In genomic region chr11:119082638-119083599, GRCm38 (mm10) we compare ENCODE assay signal across 8 mouse cellular contexts. TPM values are rescaled to one million over a fixed set of nuclear protein-coding genes. Genes with fewer than 3 reads are reported as not detected.
DNase-seq lines count a peak whose midpoint lies in the region; ATAC-seq lines count a peak whose summit lies in the region.

No protein-coding gene starts in this region.

- no peak overlapping the region for H3K9ac ChIP-seq in embryonic facial prominence, embryonic 14.5 days (ENCODE audit: low read depth, low read length)

- H3K4me2 ChIP-seq in embryonic facial prominence, embryonic 14.5 days (ENCODE audit: low read depth, low read length), result peak overlapping the region; percentile 93

- peak overlapping the region; percentile 98 for H3K4me3 ChIP-seq in embryonic facial prominence, embryonic 14.5 days (ENCODE audit: low read depth, low read length)

- no peak for ATAC-seq in embryonic facial prominence, embryonic 14.5 days (ENCODE audit: low read depth)
- ATAC-seq in megakaryocyte-erythroid progenitor cell, adult 5-6 weeks (replicated peaks; ENCODE audit: low FRiP score, low TSS enrichment, poor library complexity, severe bottlenecking), result no peak

- peaks cover 51% of the 10 kb centered on the region for H3K4me1 ChIP-seq in embryonic facial prominence, embryonic 14.5 days (ENCODE audit: control insufficient read depth, insufficient read depth, low read length)

- 25% methylated on average over 20 of the region's 20 CpGs for WGBS in embryonic facial prominence, embryonic 14.5 days

- peaks cover 39% of the 10 kb centered on the region for H3K27me3 ChIP-seq in embryonic facial prominence, embryonic 14.5 days (replicated peaks; ENCODE audit: control insufficient read depth, insufficient read depth, low read length)

- peaks cover 33% of the 10 kb centered on the region for H3K36me3 ChIP-seq in embryonic facial prominence, embryonic 14.5 days (ENCODE audit: control insufficient read depth, insufficient read depth, low read length)

- DNase-seq in A20 (ENCODE audit: low read depth, low spot score) (peak; percentile 76), R1 (ENCODE audit: low read depth, low spot score) (peak; percentile 52)
- DNase-seq in embryonic facial prominence, embryonic 14.5 days (ENCODE audit: low spot score), result no peak
- peak; percentile 45 for DNase-seq in kidney, adult 9 months
- DNase-seq in lung, postnatal 25 days (ENCODE audit: low spot score), result peak; percentile 64
- peak; percentile 60 to 74 for DNase-seq in thymus, postnatal 10 days (ENCODE audit: low spot score in 2 of 2)
- DNase-seq in spleen, postnatal 14 days (ENCODE audit: low spot score in 2 of 2), result no peak

- H3K27ac ChIP-seq in embryonic facial prominence, embryonic 14.5 days (replicated peaks; ENCODE audit: low read depth, low read length), result no peak overlapping the region

- H3K9me3 ChIP-seq in embryonic facial prominence, embryonic 14.5 days (ENCODE audit: control insufficient read depth, low read length), result no peaks in the 10 kb centered on the region

RNA-seq across cellular contexts. Expression of gene Cbx4, which starts 3.1 kb away (rescaled TPM):
- 11.0 and 13.5 TPM in 2 replicates for polyA plus RNA-seq in embryonic facial prominence, embryonic 14.5 days (2014; fragmentation: Nextera tagmentation; extraction: Ambion mirVana)
- total RNA-seq in megakaryocyte-erythroid progenitor cell, adult 5-6 weeks (2014; fragmentation: Nextera tagmentation), result 5.2 and 5.4 TPM in 2 replicates
- 3.9 and 11.6 TPM in 2 replicates for total RNA-seq in megakaryocyte-erythroid progenitor cell, adult 5-6 weeks (2017)

RNA-seq across cellular contexts. Expression of gene Cbx8, which starts 42.1 kb away (rescaled TPM):
- polyA plus RNA-seq in embryonic facial prominence, embryonic 14.5 days (2014; fragmentation: Nextera tagmentation; extraction: Ambion mirVana), result 9.6 and 10.1 TPM in 2 replicates
- 1.3 and 2.2 TPM in 2 replicates for total RNA-seq in megakaryocyte-erythroid progenitor cell, adult 5-6 weeks (2014; fragmentation: Nextera tagmentation)
- 0.70 and 1.2 TPM in 2 replicates for total RNA-seq in megakaryocyte-erythroid progenitor cell, adult 5-6 weeks (2017)

Comparison
In these comparisons a context has a peak if more than half of its experiments do, and no peak if none do; other contexts are left out.
1. DNase-seq: peak in A20 (single experiment), R1 (single experiment), kidney, adult 9 months (single experiment), lung, postnatal 25 days (single experiment) and thymus, postnatal 10 days (2 of 2); none in embryonic facial prominence, embryonic 14.5 days (single experiment) and spleen, postnatal 14 days (0 of 2).